Mouse (Mus musculus): Measurements from ENCODE around the gene Phf21a.

Phf21a gene

GRCm38 (mm10) chr2:92353402-92353801, 260.5 kb downstream of the Phf21a start:
- peak in 1 of 2 experiments; percentile 42 for DNase-seq (ENCODE audit: inconsistent age in 2 of 2, low spot score in 1 of 2)

- DNase-seq (ENCODE audit: inconsistent age in 2 of 2, low spot score in 1 of 2) = peak; percentile 13 to 62
Measured at GRCm38 (mm10) chr2:92354224-92354623, 261.3 kb downstream of the Phf21a start.

GRCm38 (mm10) chr2:92359301-92359700, 266.4 kb downstream of the Phf21a start:
- DNase-seq (ENCODE audit: inconsistent age in 2 of 2, low spot score in 1 of 2) = peak; percentile 23 to 79

GRCm38 (mm10) chr2:92360186-92360823, 267.4 kb downstream of the Phf21a start:
- peak; percentile 6 to 55 for DNase-seq (ENCODE audit: inconsistent age in 2 of 2, low spot score in 1 of 2)

GRCm38 (mm10) chr2:92360893-92361292, 268.0 kb downstream of the Phf21a start:
- peak in 1 of 2 experiments; percentile 64 for DNase-seq (ENCODE audit: inconsistent age in 2 of 2, low spot score in 1 of 2)

- DNase-seq (ENCODE audit: inconsistent age in 2 of 2, low spot score in 1 of 2) = no peak
Measured at GRCm38 (mm10) chr2:92361795-92362194, 268.9 kb downstream of the Phf21a start.

- DNase-seq (ENCODE audit: inconsistent age in 2 of 2, low spot score in 1 of 2) = peak in 1 of 2 experiments; percentile 42
Measured at GRCm38 (mm10) chr2:92362571-92363228, 269.8 kb downstream of the Phf21a start.

- DNase-seq (ENCODE audit: inconsistent age in 2 of 2, low spot score in 1 of 2) = no peak
Measured at GRCm38 (mm10) chr2:92364086-92364485, 271.2 kb downstream of the Phf21a start.

GRCm38 (mm10) chr2:92365568-92365967, 272.7 kb downstream of the Phf21a start:
- DNase-seq (ENCODE audit: inconsistent age in 2 of 2, low spot score in 1 of 2) = no peak

GRCm38 (mm10) chr2:92367383-92368029, 274.6 kb downstream of the Phf21a start:
- DNase-seq (ENCODE audit: inconsistent age in 2 of 2, low spot score in 1 of 2) = no peak

- peak in 1 of 2 experiments; percentile 62 for DNase-seq (ENCODE audit: inconsistent age in 2 of 2, low spot score in 1 of 2)
Measured at GRCm38 (mm10) chr2:92370375-92370774, 277.5 kb downstream of the Phf21a start.

- DNase-seq (ENCODE audit: inconsistent age in 2 of 2, low spot score in 1 of 2) = peak; percentile 49 to 77
Measured at GRCm38 (mm10) chr2:92370821-92371805, 278.2 kb downstream of the Phf21a start.

GRCm38 (mm10) chr2:92371971-92372690, 279.2 kb downstream of the Phf21a start:
- no peak for DNase-seq (ENCODE audit: inconsistent age in 2 of 2, low spot score in 1 of 2)

- DNase-seq (ENCODE audit: inconsistent age in 2 of 2, low spot score in 1 of 2) = peak in 1 of 2 experiments; percentile 84
Measured at GRCm38 (mm10) chr2:92372767-92373436, 280.0 kb downstream of the Phf21a start.

- DNase-seq (ENCODE audit: inconsistent age in 2 of 2, low spot score in 1 of 2) = peak in 1 of 2 experiments; percentile 51
Measured at GRCm38 (mm10) chr2:92373437-92373813, 280.5 kb downstream of the Phf21a start.

GRCm38 (mm10) chr2:92374514-92374913, 281.6 kb downstream of the Phf21a start, which contains the start of the genes Pex16 and Large2:
Pex16 (plus strand) TSS chr2:92374676.
Large2 (minus strand) TSS chr2:92374869.
- peak; percentile 63 to 83 for DNase-seq (ENCODE audit: inconsistent age in 2 of 2, low spot score in 1 of 2)

- peak; percentile 99 for DNase-seq (ENCODE audit: inconsistent age in 2 of 2, low spot score in 1 of 2)
Measured at GRCm38 (mm10) chr2:92375099-92375623, 282.2 kb downstream of the Phf21a start.

- peak in 1 of 2 experiments; percentile 84 for DNase-seq (ENCODE audit: inconsistent age in 2 of 2, low spot score in 1 of 2)
Measured at GRCm38 (mm10) chr2:92375788-92376187, 282.9 kb downstream of the Phf21a start.

- DNase-seq (ENCODE audit: inconsistent age in 2 of 2, low spot score in 1 of 2) = peak in 1 of 2 experiments; percentile 68
Measured at GRCm38 (mm10) chr2:92376300-92376699, 283.4 kb downstream of the Phf21a start.

Measured in adrenal gland, adult (tissue).